Mouse (Mus musculus) forebrain, embryonic 11.5 days (tissue): ENCODE results near the gene Fam57b. TPM values are rescaled to one million over a fixed set of nuclear protein-coding genes. Genes with fewer than 3 reads are reported as not detected.

Experiments used
- ATAC-seq: fragments of 200-750 bp; cut with Nextera tagmentation; replicated peaks from 2 replicates; pipeline ENCODE4 v1.8.0; 2017; ENCODE audit warnings: moderate TSS enrichment; ENCODE audit not compliant: low FRiP score
- DNase-seq: peaks from one replicate; pipeline ENCODE4 v3.0.0-alpha.2; 2017; ENCODE audit warnings: low spot score
- H3K27ac ChIP-seq: fragments of 300-500 bp; sonication (generic); 2 replicates; pipeline ENCODE4 v1.5.1; 2014; ENCODE audit warnings: low read depth, low read length
- H3K27me3 ChIP-seq: fragments of 300-500 bp; sonication (generic); 2 replicates; pipeline ENCODE4 v1.6.1; 2014; ENCODE audit warnings: mild to moderate bottlenecking, low read length, mixed read lengths; ENCODE audit not compliant: control insufficient read depth, insufficient read depth
- H3K36me3 ChIP-seq: fragments of 300-500 bp; sonication (generic); 2 replicates; pipeline ENCODE4 v1.6.1; 2014; ENCODE audit warnings: mild to moderate bottlenecking, low read length, moderate library complexity, mixed read lengths; ENCODE audit not compliant: control insufficient read depth, insufficient read depth
- H3K4me1 ChIP-seq: fragments of 300-500 bp; sonication (generic); replicated peaks from 2 replicates; pipeline ENCODE4 v1.6.1; 2014; ENCODE audit warnings: low read length, mixed read lengths; ENCODE audit not compliant: control insufficient read depth, insufficient read depth
- H3K4me2 ChIP-seq: fragments of 300-500 bp; sonication (generic); 2 replicates; pipeline ENCODE4 v1.6.1; 2014; ENCODE audit warnings: low read depth, mild to moderate bottlenecking, low read length, moderate library complexity, mixed read lengths; ENCODE audit not compliant: severe bottlenecking
- H3K4me3 ChIP-seq: fragments of 300-500 bp; sonication (generic); 2 replicates; pipeline ENCODE4 v1.5.1; 2014; ENCODE audit warnings: low read depth, low read length
- H3K9ac ChIP-seq: fragments of 300-500 bp; sonication (generic); 2 replicates; pipeline ENCODE4 v1.6.1; 2014; ENCODE audit warnings: low read length
- H3K9me3 ChIP-seq: fragments of 300-500 bp; sonication (generic); 2 replicates; pipeline ENCODE4 v1.6.1; 2016; ENCODE audit warnings: low read length, mixed read lengths; ENCODE audit not compliant: control insufficient read depth
- WGBS: fragments of 180-500 bp; shearing (Covaris S2); extraction: QIAGEN DNeasy Blood & Tissue Kit; methylation state at CpG from one replicate; pipeline ENCODE4 v1.1.7; 2014; 5-methylcytosine and 5-hydroxymethylcytosine counted together
- polyA plus RNA-seq: library from polyadenylated mRNA; unstranded; fragments of >200 nt; fragmentation: Nextera tagmentation; extraction: Ambion mirVana; gene quantifications from 2 replicates; pipeline ENCODE4 v1.2.1, GENCODE M21; 2014

Gene Fam57b
- 10.2 and 10.6 TPM in 2 replicates for polyA plus RNA-seq

DNA sequence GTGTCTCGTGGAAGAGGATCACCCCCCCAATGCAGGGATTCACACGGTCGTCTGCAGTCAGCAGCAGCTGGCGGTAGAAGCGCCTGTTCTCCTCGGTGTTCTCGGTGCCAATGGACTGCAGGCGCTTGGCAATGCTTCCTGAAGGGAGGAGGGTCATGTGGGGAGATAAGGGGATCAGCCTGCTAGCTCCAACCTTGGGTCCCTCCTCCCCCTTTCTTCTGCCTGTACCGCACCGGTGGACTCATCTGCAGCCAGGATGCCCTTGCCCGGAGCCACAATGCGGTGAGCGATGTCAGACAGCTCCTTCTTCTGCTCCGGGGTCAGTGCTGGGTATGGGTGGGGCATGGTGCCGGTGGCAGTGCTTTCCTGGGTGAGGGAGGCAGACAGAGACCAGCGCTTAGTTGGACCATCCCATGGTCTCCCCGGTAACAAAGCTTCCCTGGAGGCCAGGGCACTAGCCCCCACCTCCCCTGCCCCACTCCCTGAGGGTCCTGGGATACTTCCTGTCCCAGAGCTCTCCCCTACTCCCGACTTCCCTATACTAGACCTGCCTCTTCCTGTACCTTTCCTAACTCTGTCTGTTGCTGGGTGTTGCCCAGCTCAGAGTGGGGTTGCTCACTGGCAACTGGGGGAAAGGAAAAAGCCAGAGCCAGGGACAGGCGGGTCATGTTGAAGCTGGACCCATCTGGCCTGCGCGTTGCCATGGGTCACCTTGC, at the start of gene Fam57b:
Gene Fam57b, plus strand, starts transcription at position 258 of the 716 bp plus-strand sequence.
- Histone ChIP-seq H3K9ac (peak within 1 kb of the TSS; percentile 86), H3K27ac (peak within 1 kb of the TSS; percentile 82), H3K36me3 (peaks cover 8% of the 10 kb centered on the region; the same call in 1 of the 2 replicates), H3K4me1 (peaks cover 30% of the 10 kb centered on the region), H3K4me3 (peak within 1 kb of the TSS; percentile 68), H3K4me2 (peak within 1 kb of the TSS; percentile 97), H3K9me3 (no peaks in the 10 kb centered on the region), H3K27me3 (no peaks in the 10 kb centered on the region)
- DNase-seq, result no peak
- ATAC-seq, result no peak
- 43% methylated on average over 21 of the region's 21 CpGs for WGBS

DNA sequence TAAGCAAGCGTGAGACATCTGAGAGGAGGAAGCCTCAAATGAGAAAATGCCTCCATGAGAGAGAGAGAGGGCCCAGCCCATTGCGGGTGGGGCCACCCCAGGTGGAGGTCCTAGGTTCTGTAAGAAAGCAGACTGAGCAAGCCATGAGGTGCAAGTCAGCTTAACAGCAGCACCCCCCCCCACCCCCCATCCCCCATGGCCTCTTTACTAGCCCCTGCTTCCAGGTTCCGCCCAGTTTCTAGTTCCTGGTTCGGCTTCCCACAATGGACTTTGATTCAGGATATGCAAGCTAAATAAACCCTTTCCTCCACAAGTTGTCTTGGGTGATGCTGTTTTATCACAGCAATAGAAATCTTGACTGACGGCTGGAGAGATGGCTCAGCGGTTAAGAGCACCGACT, 48.6 kb upstream of the Fam57b start:
- ATAC-seq, result no peak
- Histone ChIP-seq H3K9ac (no peak overlapping the region), H3K9me3 (no peaks in the 10 kb centered on the region), H3K4me2 (no peak overlapping the region), H3K27me3 (no peaks in the 10 kb centered on the region), H3K27ac (no peak overlapping the region), H3K4me1 (no peaks in the 10 kb centered on the region), H3K4me3 (no peak overlapping the region), H3K36me3 (no peaks in the 10 kb centered on the region)
- DNase-seq, result no peak
- 84% methylated on average over 7 of the region's 7 CpGs for WGBS

DNA sequence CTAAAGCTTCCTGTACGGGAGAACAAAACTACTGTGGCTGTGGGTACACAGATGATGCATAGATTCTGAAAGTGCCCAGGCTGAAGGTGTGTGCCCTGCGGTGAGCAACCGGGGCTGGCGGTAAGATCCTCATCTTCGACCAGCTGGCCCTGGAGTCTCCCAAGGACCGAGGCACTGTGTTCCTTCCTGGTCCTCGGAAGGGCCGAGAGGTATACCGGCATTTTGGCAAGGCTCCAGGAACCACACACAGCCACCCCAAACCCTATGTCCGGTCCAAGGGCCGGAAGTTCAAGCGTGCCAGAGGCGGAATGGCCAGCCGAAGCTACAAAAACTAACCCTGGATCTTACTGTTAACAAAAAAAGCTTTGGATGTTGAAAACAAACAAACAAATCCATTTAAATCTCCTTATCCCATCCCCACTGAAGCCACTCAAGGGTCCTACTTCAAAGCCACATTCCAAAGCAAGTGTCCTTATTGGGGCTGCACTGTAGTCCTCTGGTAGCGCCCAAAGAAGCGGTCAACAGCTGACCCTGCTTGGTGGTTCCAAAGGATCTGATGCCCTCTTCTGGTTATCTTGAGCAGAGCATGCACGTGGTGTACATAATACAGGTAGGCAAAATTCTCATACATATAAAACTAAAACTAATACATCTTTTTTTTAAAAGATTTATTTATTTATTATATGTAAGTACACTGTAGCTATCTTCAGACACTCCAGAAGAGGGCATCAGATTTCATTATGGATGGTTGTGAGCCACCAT, 47.7 kb upstream of the Fam57b start:
- Histone ChIP-seq H3K9ac (no peak overlapping the region), H3K4me1 (no peaks in the 10 kb centered on the region), H3K4me3 (no peak overlapping the region), H3K27me3 (no peaks in the 10 kb centered on the region), H3K27ac (no peak overlapping the region), H3K4me2 (no peak overlapping the region), H3K9me3 (no peaks in the 10 kb centered on the region), H3K36me3 (no peaks in the 10 kb centered on the region)
- DNase-seq, result no peak
- ATAC-seq, result no peak
- 94% methylated on average over 17 of the region's 17 CpGs for WGBS

DNA sequence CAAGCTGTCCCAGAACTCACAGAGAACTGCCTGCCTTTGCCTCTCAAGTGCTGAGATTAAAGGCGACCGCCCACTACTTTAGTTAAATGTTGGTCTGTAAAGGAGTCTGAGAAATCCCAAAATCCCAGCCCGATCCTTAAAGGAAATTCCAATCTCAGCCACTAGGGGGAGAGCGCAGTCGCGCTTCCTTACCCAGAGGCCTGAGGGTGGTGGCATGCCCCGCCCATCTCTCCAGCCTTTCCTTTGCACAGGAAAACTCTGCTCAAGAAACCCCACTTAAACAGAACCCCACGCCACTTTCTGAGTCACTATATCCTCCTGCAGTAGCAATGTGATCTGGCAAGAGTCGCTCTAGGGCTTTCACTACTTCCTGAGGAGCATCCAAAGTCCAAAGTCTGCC, 42.6 kb upstream of the Fam57b start:
- Histone ChIP-seq H3K4me2 (0 out of 2 replicates have a peak overlapping the region, but pooled peaks have one; percentile 11), H3K27ac (no peak overlapping the region), H3K27me3 (no peaks in the 10 kb centered on the region), H3K36me3 (no peaks in the 10 kb centered on the region), H3K4me1 (no peaks in the 10 kb centered on the region), H3K4me3 (no peak overlapping the region), H3K9ac (peak overlapping the region; percentile 45; the same call in 1 of the 2 replicates), H3K9me3 (no peaks in the 10 kb centered on the region)
- ATAC-seq (peak; percentile 52; the same call in 1 of the 2 replicates), DNase-seq (peak; percentile 89)
- WGBS, result 1% methylated on average over 9 of the region's 9 CpGs

DNA sequence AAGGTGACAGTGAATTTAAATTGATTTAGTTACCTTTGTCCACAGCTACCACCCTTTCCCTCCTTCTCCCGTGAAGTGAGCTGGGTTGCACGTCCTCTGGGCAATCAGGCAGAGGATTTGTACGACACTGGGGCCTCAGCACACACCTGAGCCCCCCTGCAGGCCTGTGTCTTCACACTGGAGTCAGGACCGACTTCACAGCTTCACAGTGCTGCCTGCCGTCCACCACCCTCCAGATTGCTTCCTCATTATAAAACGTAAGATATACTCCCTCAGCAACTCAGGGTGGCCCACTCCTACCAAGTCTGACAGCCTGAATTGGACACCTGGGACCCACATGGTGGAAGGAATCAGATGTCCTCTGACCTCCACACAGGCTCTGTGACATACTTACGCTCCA, 38.9 kb upstream of the Fam57b start:
- H3K4me3 ChIP-seq, result no peak overlapping the region
- H3K36me3 ChIP-seq, result no peaks in the 10 kb centered on the region
- ATAC-seq (peak; percentile 3; the same call in 1 of the 2 replicates), DNase-seq (no peak)
- no peaks in the 10 kb centered on the region for H3K27me3 ChIP-seq
- no peaks in the 10 kb centered on the region for H3K9me3 ChIP-seq
- peaks cover 4% of the 10 kb centered on the region; the same call in 1 of the 2 replicates for H3K4me1 ChIP-seq
- H3K9ac ChIP-seq, result no peak overlapping the region
- no peak overlapping the region for H3K27ac ChIP-seq
- H3K4me2 ChIP-seq, result no peak overlapping the region
- WGBS, result 61% methylated on average over 7 of the region's 7 CpGs

DNA sequence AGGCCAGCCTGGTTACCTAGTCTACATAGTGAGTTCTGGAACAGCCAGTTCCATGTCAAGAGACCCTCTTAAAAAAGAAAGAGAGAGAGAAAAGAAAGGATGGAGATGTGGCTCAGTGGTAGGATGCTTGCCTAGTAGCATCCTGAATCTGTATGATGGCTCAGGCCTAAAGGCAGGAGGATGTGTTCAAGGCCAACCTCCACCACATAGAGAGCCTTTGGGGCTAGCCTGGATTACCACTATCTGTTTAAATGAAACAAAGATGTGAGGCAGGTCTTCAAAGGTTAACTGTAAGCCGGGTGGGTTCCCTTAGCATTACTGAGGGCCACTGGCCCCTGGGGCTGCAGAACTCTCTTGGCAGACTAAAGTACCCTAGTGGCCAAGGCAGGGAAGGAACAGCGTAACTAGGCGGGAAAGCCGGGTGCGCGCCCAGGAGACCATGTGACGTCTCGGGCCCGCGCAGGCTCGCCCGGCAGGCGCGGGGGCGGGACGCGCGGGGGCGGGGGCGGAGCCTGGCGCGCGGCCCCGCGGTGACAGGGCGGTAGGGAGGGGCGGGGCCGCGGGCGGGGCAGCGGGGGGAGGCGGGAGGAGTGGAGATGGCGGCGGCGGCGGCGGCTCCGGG, 38.3 kb upstream of the Fam57b start, which contains the start of gene Mapk3:
Gene Mapk3, plus strand, starts transcription at position 552 of the 622 bp plus-strand sequence.
- Histone ChIP-seq H3K36me3 (no peaks in the 10 kb centered on the region), H3K4me3 (peak within 1 kb of the TSS; percentile 73), H3K9ac (peak within 1 kb of the TSS; percentile 81), H3K27ac (peak within 1 kb of the TSS; percentile 48), H3K4me1 (peaks cover 4% of the 10 kb centered on the region; the same call in 1 of the 2 replicates), H3K4me2 (peak within 1 kb of the TSS; percentile 91), H3K27me3 (no peaks in the 10 kb centered on the region), H3K9me3 (no peaks in the 10 kb centered on the region)
- DNase-seq, result peak; percentile 95
- under 1% methylated on average over 35 of the region's 38 CpGs for WGBS
- peak; percentile 69 for ATAC-seq

DNA sequence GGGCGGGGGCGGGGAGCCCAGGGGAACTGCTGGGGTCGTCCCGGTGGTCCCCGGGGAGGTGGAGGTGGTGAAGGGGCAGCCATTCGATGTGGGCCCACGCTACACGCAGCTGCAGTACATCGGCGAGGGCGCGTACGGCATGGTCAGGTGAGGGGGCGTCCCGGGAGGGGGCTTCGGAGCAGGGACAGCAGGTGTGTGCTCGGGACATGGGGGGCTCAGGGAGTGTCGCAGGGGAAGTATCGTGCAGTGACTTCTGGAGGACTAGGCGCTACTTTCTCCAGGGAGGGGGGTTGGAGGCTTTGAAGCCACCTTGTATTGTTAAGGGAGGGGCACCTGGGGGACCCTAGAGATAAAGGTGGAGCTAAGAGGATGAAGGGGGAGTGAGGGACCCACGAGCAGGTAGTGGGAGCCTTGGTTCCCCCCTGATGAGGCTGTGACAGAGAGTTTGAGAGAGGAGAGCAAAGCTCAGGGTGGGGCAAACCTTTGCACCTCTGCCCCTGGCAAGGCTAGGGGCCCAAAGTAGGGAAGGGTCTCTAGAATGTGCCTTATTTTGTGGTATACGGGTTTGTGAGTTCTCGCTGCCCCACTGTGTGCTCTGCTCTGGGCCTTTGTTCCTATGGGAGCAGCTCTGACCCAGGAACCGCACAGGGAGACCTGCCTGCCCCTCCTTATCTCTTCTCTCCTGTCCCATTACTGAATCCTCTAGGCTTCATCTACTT, 37.6 kb upstream of the Fam57b start:
- no peaks in the 10 kb centered on the region for H3K27me3 ChIP-seq
- no peak for DNase-seq
- no peaks in the 10 kb centered on the region for H3K9me3 ChIP-seq
- peak overlapping the region; percentile 91 for H3K4me2 ChIP-seq
- H3K4me3 ChIP-seq, result peak overlapping the region; percentile 73
- peaks cover 4% of the 10 kb centered on the region; the same call in 1 of the 2 replicates for H3K4me1 ChIP-seq
- H3K9ac ChIP-seq, result peak overlapping the region; percentile 81
- H3K36me3 ChIP-seq, result no peaks in the 10 kb centered on the region
- H3K27ac ChIP-seq, result peak overlapping the region; percentile 48
- WGBS, result under 1% methylated on average over 23 of the region's 24 CpGs
- peak; percentile 62 for ATAC-seq

DNA sequence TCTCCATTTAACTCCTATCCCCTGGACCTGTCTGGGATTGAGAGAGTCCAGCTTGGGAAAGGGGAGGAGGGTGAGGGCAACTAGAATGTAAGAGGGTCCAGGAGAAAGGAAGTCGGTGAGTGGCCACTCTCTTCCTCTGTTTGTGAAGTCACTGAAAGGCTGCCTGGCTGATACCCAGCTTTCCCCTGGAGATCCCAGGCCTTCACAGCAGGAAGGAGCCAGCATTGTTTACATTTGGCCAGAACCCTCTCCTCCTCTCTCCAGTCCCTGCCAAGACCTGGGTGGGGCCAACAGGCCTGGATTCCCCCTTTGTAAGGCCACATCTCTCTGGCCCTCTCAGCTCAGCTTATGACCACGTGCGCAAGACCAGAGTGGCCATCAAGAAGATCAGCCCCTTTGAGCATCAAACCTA, 37.1 kb upstream of the Fam57b start:
- WGBS, result 23% methylated on average over 3 of the region's 3 CpGs

More for the DNA sequence above, 37.1 kb upstream of the Fam57b start:
- Histone ChIP-seq H3K27me3 (no peaks in the 10 kb centered on the region), H3K4me2 (peak overlapping the region; percentile 91), H3K9ac (peak overlapping the region; percentile 81), H3K4me3 (peak overlapping the region; percentile 73), H3K9me3 (no peaks in the 10 kb centered on the region), H3K27ac (peak overlapping the region; percentile 48), H3K36me3 (no peaks in the 10 kb centered on the region), H3K4me1 (peaks cover 4% of the 10 kb centered on the region; the same call in 1 of the 2 replicates)
- no peak for DNase-seq
- ATAC-seq, result no peak
